Mouse (Mus musculus) 3T3-L1 (cell line): ENCODE results near the gene Acap1.
"Not testable (repeated sequence)": the region's sequence is repeated elsewhere in the genome, so short reads cannot be mapped to it uniquely, and the experiment has no call there.

ENCODE experiments used
- DNase-seq: peaks from one replicate; pipeline ENCODE4 v3.0.0-alpha.2; 2015; ENCODE audit warnings: low read depth, low spot score

Gene Acap1

GRCm38 (mm10) chr11:69895291-69895690 lies at the start of gene Acap1:
Gene Acap1 (minus strand): TSS chr11:69895539.
- DNase-seq: no peak

- DNase-seq: no peak
Observed at GRCm38 (mm10) chr11:69940962-69941361, 45.6 kb upstream of the Acap1 start.

GRCm38 (mm10) chr11:69939731-69940130 lies 44.4 kb upstream of the Acap1 start:
- DNase-seq: no peak

GRCm38 (mm10) chr11:69939181-69939580 lies 43.8 kb upstream of the Acap1 start:
- DNase-seq: no peak

GRCm38 (mm10) chr11:69938401-69938979 lies 43.2 kb upstream of the Acap1 start:
- DNase-seq: no peak

DNA sequence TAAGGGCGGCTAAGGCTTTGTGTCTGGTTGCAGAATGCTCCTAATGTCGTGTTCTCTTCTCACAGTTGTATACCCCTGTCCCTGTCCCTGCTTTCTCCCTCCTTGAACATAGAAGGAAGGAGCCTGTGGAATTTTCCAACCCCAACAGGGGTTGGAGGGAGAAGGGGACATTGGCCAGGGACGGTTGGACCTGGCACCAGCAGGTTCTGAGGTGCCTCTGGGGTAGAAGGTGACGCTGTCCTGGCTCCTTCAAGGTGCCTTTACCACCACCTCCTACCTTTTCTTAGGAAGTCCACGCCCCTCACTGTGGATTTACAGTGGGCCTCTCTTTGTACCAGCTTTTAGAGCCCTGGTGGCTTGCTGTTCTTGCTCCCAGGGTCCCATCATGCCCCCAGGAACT lies 42.5 kb upstream of the Acap1 start:
- DNase-seq: no peak

- DNase-seq: no peak
Observed at GRCm38 (mm10) chr11:69937385-69937784, 42.0 kb upstream of the Acap1 start.

DNA sequence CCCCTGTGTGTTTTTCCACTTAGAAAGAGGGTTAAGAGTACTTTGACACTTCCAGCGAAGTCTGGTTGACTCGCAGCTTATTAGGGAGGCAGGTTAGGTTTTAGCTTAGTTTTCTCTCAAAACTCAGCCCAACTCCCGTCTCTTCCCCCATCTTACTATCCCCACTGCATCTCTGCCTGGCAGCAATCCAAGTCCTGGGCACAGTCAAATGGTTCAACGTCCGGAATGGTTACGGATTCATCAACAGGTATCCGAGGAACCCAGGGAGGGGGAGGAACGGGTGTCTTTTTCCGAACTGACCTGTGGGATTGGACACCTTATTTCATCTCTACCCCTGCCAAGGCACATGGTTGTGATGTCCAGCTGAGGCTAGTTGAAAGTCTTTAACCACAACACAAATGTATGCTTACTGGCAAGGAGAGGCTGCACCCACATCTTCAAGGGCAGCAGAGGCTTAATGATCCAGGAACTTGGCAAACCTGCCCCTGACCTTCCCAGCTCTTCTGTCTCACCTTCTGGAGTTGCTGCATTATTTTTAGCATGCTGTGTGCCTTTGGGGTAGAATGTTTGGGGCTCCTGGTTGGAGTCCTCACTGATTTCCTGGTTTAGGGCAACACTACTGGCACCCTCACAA lies 41.5 kb upstream of the Acap1 start:
- no peak for DNase-seq

GRCm38 (mm10) chr11:69936156-69936555 lies 40.8 kb upstream of the Acap1 start:
- no peak for DNase-seq

DNA sequence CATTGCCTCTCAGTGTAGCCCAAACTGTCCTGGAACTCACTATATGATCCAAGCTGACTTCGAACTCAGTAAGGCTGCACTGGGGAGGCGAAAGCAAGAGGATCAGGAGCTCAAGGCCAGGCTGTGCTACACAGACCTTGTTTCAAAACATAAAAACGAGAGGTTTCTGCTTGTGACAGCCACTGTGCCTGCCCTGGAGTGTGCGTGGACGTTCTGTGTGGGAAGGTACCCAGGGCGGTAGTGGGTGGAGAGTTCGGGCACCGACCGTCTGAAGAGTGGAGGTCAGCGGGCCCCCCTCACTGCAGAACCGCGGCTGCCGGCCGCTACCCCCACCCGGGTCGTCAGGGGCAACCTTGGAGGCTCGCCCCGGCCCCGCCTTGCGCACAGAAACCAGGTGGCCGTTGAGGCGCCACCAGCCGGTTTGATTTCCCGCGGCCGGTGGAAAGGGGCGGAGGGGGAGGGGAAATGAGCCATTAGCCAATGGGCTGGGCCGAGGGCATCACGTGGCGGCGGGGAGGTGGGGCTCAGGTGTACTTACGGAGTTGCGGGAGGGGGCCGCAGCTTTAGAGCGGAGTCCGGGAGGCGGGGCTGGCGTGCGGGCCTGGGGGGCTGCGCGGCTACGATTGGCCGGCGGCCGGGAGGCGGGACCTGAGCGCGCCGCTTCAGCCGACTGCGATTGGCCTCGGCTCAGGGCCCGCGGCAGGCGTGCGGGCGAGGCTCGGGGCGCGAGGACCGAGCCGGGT lies 40.0 kb upstream of the Acap1 start, which contains the start of gene Ybx2:
Gene Ybx2, plus strand, starts transcription at position 660 of the 743 bp plus-strand sequence.
- DNase-seq: no peak

DNA sequence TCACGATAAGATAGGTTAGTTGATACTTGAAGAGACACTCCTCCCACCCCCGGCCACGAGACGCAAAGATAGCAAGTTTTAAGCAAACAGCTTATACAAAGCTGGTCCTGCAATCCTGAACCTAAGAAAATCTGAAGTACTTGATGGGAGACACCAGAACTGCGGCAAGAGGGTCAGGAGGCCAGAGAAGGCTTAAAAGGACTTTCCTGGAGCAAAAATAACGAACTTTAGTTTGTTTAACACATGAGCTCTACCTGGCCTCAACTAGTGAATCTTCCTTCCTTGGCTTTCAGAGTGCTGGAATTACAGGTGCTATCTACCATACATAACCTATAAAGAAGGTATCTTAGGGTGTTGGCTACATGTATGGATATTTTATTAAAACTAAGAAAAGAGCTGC lies 39.3 kb upstream of the Acap1 start:
- no peak for DNase-seq

DNA sequence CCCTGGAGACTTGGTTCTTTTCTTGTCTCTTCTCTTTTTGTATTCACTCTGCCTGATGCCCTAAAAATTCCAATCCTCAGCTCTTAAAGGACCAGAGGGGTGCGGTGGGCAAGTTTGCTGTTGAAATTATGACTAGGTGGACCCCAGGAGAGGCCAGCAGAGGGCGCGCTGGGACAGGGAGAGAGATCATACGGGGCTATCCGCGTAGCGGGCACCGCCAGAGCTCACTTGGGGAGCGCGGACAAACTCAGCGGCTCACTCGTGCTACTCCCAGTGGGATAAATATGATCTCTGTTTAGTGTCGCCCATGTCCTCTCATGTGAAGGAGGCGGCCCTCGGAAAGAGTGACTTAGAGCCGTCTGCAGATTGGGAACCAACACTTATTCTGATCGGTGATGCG lies 38.8 kb upstream of the Acap1 start:
- DNase-seq: peak; percentile 86

DNA sequence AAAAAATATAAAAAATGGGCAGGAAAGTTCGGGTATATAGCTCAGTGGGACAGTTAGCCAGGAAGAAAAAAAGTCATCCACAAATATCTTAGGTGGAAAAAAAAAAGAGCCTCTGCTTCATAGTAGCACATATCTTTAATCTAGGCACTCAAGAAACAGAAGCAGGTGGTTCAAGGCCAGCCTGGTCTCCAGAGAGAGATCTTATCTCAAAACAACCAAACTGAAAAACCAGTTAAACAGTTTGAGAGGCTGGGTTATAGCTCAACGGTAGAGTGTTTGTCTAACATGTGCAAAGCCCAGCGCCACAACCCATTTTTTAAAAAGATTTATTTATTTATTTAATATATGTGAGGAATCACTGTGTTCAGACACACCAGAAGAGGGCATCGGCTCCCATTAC lies 37.7 kb upstream of the Acap1 start:
- DNase-seq: no peak

DNA sequence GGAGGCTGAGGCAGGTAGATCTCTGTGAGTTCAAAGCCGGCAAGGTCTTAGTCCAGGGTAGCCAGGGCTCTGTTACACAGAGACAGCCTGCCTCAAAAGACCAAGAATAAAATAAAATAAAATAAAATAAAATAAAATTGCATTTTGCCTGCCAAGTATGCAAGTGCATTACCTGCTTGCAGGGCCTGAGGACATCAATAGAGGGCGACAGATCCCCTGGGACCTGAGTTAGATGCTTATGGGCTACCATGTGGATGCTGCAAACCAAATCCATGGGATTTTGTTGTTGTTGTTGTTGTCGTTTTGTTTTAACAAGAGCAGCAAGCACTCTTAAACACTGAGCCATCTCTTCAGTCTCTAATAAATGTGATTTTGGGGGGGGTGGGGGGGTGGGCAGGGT lies 36.9 kb upstream of the Acap1 start:
- DNase-seq: no peak

- DNase-seq: no peak
Observed at GRCm38 (mm10) chr11:69931769-69932168, 36.4 kb upstream of the Acap1 start.

DNA sequence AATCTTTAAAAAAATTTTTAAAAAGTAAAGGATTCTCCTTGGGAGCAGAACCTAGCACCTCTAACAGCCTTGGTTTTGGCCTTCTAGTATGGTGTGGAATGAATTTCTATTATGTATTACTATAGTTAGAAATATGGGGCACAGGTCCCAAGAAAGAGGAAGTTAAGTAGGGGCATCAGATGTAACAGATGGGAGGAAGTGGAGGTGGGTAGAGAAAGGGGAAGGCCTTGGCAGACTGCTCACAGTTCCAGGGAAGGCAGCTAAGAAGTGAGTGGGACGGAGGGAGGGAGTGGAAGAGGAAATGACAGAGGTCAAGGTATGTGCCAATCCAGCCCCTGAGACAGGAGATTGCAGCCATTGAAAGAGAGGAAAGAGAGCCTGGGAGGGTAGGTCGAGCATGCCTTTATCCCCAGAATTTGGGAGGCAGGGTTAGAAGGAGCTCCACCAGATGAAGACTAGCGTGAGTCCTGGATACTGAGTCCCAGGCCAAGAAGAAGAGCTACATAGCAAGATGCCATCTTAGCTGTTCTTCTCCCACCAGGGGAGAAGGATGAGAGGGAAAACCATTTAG lies 35.7 kb upstream of the Acap1 start:
- DNase-seq: no peak

DNA sequence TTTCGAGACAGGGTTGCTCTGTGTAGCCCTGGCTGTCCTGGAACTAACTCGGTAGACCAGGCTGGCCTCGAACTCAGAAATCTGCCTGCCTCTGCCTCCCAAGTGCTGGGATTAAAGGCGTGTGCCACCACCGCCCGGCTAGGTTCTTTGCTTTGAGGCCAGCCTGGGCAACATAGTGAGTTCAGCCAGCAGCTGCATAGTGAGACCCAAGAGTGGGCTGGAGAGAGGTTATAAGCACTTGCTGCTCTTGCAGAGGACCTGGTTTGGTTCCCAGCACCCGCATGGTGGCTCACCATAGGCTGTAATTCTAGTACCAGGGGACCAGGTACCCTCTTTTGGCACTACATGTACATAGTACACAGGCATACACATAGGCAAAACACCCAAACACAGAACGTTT lies 34.8 kb upstream of the Acap1 start:
- DNase-seq: not testable (repeated sequence)

DNA sequence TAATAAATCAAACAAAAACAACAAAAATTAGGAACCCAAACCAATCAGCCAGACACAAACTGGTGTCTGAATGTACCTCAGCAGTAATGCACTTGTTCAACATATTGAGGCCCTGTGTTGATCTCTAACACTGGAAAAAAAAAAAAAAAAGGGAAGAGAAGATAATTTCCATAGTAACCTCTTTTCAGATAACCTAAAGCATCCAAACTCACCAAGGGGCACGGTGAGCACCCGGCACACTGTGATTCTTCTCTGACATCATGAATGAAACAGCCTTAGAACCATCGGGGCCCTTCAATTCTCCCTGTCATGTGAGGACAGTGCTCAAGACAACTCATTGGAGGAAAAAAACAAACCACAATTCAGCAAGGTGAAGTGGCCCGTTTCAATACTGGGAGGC lies 34.4 kb upstream of the Acap1 start:
- no peak for DNase-seq

DNA sequence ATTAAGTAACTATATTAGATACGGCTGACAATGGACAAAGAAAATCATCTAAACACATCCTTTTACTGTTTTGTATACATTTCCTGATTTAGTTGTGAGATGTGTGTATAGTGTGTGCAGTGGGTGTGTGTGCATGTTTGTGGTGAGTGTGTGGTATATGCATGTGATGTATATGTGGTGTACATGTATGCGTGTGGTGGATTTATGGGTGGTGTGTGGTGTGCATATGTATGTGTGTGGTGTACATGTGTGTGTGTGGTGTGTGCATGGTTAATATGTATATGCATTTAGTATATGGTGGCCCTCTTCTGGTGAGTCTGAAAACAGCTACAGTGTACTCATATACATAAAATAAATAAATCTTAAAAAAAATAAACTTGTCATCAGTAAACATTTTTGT lies 32.2 kb upstream of the Acap1 start:
- DNase-seq: no peak

- DNase-seq: no peak
Observed at GRCm38 (mm10) chr11:69922796-69923195, 27.5 kb upstream of the Acap1 start.

DNA sequence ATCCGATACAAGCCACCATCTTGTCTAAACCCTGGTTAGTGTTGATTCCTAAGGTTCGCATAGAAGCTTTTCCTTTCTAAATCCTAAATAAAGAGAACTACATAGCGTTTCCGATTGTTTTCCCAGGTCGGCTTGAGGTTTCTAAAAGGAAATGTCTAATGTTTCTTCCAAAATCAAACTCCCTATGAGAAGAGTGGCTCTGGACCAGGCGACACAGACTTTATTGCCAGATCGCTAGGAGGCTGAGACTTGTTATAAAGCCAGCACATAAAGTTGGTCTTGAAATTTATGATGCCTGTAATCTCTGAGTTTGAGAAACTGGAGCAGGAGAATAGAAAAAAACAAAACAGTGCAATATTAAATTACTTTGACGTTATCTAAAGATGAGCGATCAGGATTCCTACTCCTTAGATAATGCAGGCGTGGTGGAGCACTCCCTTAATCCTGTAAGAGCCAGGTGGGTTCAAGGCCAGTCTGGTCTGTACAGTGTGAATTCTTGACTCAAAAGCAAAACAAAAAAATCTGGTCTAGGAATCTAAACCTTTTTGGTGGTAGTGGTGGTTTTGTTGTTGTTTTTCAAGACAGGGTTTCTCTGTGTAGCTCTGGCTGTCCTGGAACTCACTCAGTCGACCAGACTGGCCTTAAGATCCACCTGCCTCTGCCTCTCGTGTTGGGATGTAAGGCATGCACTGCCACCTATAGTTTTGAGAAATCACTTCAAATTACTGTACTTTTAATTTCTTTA lies 26.8 kb upstream of the Acap1 start:
- DNase-seq: peak; percentile 44
